Mouse (Mus musculus) left cerebral cortex, adult 18-20 months (tissue): ENCODE measurements around the gene Urb2. TPM values are rescaled to one million over a fixed set of nuclear protein-coding genes. Genes with fewer than 3 reads are reported as not detected.

Experiments
- DNase-seq, 2 experiments: peaks; one replicate each; pipeline ENCODE4 v3.0.0; 2021 to 2022; ENCODE audit warnings: low spot score in 2 of 2, mixed read lengths in 1 of 2
- long read RNA-seq, 2 experiments: library from polyadenylated mRNA; stranded (forward); transcript quantifications; one replicate each; pipeline ENCODE4 v2.0.0; 2021
- total RNA-seq, 2 experiments: library from RNA; stranded (reverse); gene quantifications; 2 replicates each; pipeline ENCODE4 v1.2.3; 2021

The Urb2 gene
- total RNA-seq, result 10 to 100 TPM; 12.1 to 12.9 TPM
- long read RNA-seq, experiment 1, partial matches to known transcripts, result 2 of 4 reads
- long read RNA-seq, experiment 1, other reads (novel, unspliced or antisense), result 2 of 4 reads
- long read RNA-seq, experiment 2, partial matches to known transcripts, result 0 of 3 reads
- long read RNA-seq, experiment 2, other reads (novel, unspliced or antisense), result 3 of 3 reads

DNA sequence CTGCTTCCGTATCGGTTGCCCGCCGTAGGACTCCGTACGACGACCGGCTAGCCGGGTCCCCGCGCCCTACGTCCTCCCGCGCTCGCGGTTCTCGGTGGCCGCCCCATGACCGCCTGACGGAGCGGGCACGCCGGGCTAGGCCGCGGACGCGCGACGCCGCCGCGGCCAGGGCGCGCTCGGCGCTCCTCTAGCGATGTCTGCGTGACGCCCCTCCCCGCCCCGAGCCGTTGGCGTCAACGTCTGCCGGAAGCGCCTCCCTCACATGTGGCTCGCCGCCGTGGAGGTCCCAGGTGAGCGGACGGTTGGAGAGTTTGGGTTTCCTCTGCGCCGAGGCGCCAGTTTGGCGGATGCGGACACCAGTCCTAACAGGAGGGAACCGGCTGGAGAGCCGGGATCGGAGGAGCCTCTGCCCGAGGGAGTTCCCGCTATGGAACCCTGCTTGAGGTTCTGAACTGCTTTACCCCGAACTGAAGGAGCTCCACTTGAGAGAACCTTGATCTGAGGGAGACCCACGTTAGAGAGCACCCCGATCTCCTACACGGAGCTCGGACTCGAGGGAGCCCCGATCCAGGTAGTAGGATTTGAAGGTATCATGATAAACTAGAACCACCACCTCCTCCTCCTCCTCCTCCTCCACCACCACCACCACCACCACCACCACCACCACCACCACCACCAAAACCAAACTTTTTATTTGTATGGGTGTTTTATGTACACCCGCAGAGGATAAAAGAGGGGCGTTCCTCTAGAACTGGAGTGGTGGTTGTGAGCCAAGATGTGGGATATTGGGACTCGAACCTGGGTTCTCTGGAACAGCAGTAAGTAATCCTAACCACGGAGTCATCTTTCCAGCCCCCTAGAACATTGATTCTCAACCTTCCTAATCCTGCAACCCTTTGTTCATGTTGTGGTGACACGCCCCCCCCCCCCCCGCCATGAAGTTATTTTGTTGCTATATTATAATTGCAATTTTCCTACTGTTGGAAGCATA is at the start of gene Urb2, which contains the start of gene Taf5l:
Gene Urb2 (plus strand): TSS at position 272 of the 991 bp plus-strand sequence.
Gene Taf5l (minus strand): TSS at position 161 of the 991 bp plus-strand sequence.
- peak; percentile 92 to 94 for DNase-seq

DNA sequence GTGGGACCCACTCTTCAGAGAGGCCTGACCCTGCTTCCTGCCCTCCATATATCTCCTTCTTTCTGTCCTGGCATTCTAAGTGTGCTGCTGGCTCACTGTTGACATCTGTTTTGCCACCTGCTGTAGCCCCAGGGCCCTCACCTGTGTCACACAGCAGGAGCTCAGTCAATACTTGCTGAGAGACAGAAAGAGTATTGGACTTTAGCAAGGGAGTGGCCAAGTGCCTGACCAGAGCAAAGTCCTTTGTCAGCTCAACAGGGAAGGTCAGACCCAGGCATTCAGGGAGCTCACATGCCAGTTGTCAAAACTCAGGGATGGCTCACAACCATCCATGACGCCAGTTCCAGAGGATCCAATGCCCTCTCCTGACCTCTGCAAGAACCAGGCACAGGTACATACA is 47.8 kb upstream of the Urb2 start:
- no peak for DNase-seq

DNA sequence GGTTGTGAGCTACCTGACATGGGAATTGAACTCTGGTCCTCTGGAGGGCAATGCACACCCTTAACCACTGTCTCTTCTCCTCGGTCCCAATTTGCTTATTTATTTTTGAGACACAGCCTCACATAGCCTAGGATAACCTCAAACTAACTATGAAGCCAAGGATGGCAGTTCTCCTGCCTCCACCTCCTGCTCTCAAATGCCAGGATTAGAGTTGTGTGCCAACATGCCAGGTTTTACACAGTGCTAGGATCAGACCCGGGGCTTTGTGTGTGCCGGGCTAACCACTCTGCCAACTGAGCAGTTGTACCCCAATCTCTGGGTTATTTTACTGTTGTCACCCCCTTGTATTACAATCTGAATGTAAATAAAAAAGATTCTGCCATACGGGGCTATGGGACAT is 43.8 kb upstream of the Urb2 start:
- no peak for DNase-seq

DNA sequence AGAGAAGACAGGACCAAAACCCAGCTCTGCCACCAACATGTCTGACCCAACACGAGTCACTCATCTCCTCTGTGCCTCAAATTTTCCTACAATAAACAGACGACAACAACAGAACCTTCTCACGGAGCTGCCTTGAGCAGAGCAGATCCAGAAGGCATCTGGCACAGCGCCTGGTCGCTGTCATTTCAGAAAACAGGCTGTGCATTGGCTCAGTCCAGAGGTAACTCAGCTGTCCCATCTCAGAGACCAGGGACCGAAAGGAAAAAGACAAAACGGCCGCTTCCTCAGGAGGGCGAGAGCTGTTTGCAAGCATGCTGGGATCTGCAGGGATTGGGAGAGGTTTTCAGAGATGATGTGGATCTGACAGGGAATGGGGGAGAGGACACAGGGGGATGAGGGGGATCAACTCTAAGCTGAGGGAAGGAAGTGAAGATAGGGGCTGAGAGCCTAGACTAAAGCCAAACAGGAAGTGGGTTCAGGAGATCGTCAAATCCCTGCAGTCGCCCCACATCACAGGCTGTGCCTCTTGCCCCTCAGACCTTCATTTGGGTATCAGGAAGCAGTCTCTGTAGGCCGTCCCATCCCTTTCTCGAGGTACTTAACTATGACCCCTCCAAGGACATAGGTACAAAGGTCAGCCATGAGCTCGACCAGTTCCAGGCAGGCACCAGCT is 43.0 kb upstream of the Urb2 start:
- no peak for DNase-seq

DNA sequence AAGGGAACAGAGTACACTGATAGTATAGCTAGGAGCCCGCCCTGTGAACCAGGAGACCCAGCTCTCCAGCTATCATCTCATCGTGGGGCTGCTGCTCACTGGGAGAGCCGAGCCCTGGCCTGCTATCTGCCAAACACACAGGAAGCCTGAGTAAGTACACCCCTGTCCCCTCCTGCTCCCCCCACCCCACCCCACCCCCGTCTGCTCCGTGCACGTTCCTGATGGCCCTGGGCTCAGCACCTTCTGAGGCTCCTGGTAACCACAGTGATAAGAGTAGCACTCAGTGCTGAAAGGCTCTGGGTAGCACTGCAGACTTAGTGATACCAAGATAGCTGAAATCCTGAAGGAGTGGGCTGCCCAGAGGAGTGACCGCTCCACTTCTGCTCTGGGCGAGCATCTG is 42.4 kb upstream of the Urb2 start:
- no peak for DNase-seq

DNA sequence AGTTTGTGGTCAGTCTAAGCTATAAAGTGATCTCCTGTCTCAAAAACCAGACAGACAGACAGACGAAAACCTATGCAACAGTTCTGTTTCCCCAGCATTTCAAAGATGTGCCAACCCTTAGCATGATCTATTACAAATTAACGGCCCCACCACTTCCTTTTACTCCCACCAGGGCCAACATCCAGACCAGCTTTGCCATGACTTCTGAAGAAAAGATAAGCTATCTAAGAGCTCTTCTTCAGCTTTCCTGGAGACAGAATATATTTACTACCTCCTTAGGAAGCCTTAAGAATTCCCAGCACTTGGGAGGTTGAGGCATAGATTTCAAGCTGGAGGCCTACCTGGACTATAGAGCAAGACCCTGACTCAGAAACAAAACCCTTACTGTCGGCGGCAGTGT is 41.1 kb upstream of the Urb2 start:
- no peak for DNase-seq

DNA sequence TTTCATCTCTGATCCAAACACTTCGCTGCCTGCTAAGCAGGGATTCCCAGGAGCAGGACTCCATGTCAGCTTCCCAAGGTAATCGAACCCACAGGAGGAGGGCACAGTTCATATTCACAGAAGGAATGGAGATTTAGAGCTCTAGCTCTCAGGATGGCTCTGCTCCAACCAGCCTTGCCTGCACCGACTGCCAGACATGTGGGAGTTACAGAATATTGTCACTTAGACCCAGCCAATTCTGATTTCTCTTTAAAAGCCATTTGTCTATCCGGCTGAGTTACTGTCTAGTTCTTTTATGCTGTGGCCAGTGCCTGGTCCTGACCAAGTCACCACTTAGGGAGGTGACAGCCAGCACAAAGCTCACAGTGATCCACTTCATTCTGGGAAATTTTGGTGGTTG is 39.6 kb upstream of the Urb2 start:
- peak; percentile 19 to 35 for DNase-seq

DNA sequence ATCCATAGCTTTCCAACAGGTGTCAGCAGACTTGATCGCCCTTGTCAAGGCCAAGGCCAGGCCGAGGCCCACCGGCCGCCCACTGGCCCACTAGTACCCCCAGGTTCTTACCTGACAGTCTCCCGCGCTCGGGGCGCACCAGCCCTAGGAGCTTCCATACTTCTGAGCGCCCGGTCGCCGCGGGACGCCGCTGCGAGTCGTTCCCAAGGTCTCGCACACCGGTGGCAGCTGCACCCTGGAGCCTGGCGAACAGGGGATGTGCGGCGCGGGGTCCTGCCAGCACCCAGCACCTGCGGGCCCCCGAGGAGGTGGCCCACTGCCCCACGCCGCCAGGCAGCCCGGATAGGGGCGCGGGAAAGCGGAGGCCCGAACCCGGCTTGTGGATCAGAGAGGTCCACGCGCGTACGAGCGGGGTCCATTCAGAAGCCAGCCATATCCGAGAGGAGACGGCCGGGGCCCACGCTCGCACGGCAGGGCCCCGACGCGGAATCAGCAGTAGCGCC is 39.0 kb upstream of the Urb2 start:
- peak in 1 of 2 experiments; percentile 13 for DNase-seq

DNA sequence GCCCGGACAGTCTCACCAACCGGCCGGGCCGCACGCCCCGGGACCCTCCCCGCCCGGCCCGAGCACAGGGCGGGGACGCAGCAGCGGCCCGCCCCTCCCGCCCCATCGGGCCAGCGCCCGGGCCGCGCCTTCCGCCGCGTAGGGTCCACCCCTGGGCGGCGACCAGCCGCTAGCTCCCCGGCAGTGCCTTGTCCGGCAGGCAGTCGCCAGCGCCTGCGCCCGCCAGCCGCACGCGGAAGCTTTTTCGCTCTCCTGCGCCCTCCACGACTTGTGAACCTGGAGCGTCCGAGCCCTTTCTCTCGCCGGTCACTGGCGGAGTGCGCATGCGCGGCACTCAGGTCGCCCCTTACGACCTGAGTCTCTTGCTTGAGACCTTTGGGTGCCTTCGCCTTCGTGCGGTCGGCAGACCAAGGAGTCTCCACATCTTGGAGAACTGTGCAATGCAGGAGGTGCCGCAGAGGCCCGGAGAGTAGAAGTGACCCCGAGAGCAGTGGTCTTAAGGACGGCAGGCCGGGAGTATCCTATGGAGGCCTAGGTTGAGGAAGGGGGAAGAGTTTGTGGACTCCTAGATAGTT is 38.4 kb upstream of the Urb2 start, which contains the start of gene Abcb10:
Gene Abcb10 (minus strand): TSS at position 297 of the 575 bp plus-strand sequence.
- peak; percentile 62 to 75 for DNase-seq

DNA sequence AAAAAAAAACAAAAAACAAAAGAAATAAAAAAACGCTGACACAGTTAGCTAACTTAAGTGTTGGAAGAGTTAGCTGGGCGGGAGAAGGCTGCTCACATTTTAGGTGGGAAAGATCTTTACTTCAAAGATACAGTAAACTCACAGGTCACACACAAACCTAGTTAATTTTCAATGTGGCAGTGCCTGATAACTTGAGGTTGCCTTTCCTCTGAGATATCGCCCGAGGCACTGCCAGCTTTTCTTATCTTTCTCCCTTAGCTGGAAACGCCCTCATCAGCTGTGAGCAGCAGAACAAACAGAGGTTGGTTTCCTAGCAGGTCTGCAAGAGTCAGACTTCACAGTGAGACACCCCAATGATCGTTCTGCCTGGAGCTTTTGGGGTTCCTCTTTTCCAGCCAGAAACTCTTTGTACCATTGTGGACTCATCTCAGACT is 32.7 kb upstream of the Urb2 start:
- no peak for DNase-seq

DNA sequence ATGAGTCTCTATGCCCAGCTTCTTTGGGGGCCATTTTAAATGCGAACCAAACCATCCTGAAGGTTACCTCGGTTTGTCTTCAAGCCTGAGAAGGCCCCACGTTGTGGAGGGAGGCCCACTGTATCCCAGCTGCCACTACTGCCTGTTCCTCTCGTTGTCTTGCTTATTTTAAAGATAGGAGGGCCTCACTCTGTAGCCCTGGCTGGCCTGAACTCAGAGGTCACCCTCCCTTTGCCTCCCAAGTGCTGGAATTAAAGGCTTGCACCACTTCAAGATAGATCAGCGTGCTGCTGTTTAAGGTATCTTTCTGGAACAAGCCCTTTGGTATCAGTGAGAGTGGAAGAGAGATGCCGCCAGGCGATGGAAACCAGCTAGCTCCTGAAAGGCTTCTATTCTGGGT is 32.2 kb upstream of the Urb2 start:
- DNase-seq, result no peak

DNA sequence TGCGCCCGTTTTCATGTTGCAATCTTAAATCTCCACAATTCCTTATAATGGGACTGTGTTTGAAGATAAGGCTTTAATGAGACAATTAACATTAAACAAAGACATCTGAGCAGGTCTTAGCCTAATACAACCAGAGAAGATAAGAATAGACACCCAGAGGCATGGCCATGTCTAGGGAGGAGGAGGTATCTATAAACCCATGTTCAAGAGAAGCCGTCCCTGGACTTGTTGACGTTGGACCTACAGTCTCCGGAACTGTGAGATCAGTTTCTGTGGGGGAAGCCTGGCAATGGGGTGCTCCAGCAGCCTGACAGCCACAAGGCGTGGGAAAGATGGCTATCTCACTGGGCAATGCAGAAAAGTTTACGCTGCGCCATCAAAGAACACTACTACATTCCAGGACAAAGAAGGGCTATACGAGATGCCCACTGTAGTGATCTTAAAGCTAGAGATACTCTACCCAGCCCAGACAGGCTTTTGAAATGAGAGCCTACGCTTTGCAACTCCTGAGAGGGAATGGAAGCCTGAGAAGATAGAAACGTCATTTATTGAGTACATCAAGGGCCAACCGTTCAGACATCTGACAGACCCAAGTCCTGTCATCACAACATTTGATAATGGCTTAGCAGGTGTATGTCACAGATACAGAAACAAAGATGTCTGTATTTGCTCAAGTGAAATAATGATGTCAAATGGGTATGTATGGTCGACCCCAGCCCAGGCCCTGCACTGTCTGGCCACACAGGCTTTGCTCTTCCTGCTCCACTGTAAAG is 30.8 kb upstream of the Urb2 start:
- DNase-seq, result no peak

DNA sequence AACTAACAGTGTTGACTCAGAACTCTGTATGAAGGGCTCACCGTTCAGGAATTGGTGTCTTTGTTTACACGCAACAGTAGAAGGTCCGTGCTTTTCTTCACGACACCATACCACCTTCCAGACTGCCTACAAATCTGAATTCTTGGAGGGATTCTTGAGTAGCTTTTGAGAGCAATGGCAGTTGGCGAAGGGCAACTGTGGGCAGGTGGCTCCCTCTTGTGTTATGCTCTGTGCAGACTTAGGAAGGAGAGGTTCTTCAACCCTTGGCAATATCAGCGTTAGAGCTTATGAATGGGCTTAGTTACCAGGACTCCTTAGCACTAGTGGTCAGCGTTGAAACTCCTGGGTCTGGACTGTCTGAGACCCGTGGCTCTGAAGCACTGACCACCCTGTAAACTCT is 28.7 kb upstream of the Urb2 start:
- DNase-seq, result no peak

DNA sequence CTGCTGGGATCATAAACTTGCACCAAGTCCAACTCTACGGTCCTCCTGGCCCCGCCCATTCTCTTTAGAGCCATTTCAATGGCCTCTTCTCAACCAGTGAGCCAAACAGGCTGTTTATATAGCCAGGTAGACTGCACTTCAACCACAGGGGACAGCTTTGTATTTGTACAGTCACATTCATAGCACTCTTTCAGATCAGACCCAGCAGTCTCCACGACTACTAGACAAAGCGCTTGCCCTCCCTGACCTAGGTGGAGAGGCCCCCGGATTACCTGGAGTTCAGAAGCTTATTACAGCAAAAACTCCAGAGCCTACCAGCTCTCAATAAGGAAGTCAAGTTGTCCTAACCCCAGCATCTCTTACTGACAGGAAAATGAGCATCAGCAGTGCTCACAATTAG is 27.7 kb upstream of the Urb2 start:
- DNase-seq, result no peak

DNA sequence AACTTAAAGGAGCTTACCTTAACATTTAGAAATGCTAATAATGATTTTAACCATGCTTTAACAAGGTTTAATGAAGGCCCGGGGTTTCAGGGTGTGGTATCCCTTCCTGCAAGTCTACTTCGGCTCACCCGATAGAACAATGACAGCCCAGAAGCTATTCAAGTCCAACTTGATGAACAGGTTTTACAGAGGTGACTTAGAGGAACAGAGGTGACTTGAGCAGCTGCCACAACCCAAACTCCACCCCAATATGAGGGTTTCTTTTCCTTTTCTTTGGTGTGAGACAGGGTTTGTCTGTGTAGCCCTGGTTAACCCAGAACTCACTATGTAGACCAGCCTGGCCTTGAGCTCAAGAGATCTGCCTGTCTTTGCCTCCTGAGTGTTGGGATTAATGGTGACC is 27.3 kb upstream of the Urb2 start:
- DNase-seq, result no peak

DNA sequence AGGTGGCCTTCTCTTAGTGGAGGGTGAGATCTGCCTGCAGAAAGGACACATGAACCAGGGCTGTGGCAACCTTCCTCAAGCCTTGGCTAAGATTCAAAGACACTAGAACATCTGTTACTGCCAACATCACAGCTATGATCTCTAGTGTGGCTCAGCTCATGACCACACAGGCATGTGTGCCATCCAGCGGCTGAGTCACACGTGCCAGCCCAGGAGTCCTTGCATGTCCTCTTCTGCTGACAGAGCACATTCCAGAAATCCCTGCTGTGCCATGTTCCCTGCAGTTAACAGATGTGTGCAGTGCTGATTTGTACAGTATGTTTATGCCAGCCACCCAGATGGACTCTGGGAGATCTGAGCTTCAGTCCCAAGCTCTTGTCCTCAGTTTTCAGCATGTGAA is 21.7 kb upstream of the Urb2 start:
- DNase-seq, result no peak

DNA sequence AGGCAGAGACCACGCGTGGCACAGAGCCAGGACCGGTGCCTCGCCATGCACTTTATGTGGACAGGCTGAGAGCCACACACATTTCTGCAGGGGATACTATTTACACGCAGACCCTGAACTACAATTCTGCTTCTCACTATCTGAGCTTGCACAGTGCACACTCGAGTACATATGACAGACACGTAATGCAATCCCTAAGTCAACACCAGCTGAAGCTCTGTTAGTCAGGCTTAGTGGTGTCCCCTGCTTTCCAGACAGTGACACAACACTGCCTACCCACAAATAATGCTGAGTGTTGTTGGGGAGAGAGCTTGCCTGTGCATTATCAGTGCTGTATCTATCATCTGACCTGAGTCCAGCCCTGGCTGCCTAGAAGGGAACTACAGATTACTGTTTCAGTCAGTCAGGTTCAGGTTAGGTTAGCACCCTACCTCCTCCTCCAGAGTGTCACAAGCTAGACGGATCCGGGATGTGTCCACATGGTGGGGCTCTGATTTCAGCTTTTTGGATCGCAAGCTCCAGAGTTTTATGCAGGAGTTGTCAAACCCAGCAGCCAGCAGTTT is 18.7 kb upstream of the Urb2 start:
- no peak for DNase-seq

DNA sequence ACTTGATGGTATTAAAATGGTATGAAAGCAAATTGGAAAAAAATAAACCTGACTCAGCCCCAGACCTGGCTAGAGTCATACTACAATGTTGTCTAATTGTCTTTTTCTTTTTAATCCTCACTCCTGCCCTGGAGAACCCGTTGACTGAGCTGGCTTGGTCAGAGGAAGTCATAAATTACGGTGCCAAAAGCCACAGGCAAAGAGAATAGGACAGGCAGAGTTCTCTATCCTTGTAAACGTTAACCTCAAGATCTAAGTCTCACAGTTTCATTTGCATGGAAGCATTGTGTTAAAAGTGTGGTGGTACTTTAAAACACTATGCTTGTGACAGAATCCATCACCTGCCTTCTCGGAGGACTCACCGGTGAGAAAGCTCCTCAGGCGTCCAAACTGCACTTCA is 13.5 kb upstream of the Urb2 start:
- no peak for DNase-seq

DNA sequence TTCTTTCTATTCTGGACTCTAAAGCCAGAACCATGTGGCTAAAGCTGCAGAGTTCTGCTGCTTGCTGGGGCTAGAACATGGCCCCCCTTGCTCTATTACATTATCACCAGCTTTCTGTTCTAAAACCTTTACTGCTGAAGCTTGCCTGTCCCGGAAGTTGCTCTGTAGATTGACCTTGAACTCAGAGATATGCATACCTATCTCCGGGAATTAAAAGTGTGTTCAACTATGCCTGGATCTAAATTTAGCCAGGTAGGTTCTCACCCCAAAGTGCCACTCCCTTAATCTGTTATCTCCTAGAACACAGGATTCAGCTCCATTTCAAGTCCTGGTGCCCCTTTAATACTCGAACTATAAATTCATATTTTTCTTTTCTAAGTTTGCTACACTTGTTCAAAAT is 9.7 kb upstream of the Urb2 start:
- DNase-seq, result no peak

DNA sequence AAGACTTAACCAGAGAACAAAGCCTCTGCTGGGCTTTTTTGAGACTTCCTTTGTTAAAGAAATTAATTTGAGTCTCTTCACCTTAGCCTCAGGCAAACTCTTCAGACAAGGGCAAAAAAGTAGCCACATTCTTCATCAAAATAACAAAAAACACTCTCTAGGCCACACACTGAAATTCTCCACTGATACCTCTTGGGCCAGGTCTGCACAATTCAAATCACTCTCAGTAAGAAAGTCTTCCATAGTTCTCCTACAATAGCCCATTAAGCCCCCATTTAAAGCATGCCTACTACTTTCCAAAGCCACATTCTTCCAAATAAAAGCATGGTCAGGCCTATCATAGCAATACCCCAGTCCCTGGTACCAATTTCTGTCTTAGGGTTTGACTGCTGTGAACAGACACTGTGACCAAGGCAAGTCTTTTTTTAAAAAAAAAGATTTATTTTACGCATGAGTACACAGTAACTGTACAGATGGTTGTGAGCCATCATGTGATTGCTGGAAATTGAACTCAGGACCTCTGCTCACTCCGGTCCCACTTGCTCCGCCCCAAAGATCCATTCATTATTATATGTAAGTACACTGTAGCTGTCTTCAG is 9.2 kb upstream of the Urb2 start:
- no peak for DNase-seq
